Mouse (Mus musculus): ENCODE data around the gene Zfp954.

DNA sequence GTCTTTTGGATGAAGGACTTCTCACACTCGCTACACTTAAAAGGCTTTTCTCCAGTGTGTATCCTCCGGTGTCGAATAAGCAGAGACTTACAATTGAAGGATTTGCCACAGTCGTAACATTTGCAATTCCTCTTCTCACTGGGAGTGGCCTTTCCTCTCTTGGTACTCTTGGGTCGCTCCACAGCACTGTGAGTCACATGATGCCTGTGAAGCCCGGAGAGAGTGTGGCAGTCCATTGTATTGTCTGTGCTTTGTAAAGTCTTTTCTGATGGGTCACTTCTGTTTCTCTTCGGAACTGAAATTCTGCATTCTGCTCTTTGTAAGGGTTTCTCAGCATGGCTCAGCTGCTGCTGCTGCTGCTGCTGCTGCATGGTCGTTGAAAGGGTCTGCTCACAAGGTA lies 11.5 kb upstream of the Zfp954 start:
- TF ChIP-seq CTCF (conservative IDR thresholded peaks at IDR 0.05; ENCODE audit: insufficient read depth, insufficient read length, low read depth, low read length) (no peak), POLR2A (IDR thresholded peaks at IDR 0.05; ENCODE audit: low read depth, low read length) (no peak)

Measured in kidney, adult 2 months (tissue).